Mouse (Mus musculus) lung, postnatal 0 days (tissue): ENCODE data around the gene Usp21.

Experiments
- CTCF ChIP-seq: IDR thresholded peaks from 2 replicates; pipeline ENCODE4 v1.5.1; 2016; ENCODE audit warnings: antibody characterized with exemption, mild to moderate bottlenecking
- EP300 ChIP-seq: IDR thresholded peaks from 2 replicates; pipeline ENCODE4 v1.6.1; 2016; ENCODE audit warnings: antibody characterized with exemption, mild to moderate bottlenecking, control low read depth

DNA sequence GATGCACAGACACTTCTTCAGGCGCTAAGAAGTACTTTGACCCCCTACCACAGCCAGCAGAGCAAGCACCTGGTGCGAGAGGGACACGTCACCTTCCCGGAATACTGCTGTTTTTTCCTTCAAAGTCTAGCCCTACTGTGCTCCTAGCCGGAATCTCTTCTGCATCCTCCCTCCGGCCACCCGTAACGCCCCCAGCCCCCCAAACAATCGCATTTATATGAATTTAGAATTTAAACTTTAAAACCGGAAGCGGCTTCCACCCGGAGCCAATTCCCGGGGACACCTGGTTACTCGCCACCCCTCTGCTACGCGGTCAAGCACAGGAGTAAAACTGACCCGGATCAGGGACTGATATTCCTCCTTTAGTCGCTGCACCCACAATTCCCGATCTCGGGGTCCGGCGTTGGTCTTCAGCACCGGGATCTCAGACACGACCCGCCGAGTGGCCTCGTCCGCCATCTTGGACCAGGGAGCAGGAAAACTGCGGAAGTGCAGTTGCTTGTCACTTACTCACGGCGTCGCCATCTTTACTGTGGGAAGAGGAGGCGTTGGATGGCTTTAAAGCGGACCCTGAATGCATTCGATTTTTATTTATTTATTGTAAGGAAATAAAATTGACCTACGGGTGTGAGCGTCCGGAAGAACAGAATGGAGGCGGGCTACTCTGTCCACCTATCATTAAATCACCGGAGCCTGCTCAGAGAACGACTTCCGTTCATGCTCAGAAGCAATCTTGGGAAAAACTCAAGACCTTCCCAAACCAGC lies 6.7 kb upstream of the Usp21 start, which contains the start of gene Ufc1:
- TF ChIP-seq CTCF (peak; percentile 54), EP300 (peak; percentile 59)
